Mouse (Mus musculus) ovary, postnatal 14 days (tissue): ENCODE measurements at regions not wholly inside any gene's neighbourhood (a gene's known extent, or its start where the extent isn't known, plus 50 kb on each side); places are given as distances from the start of the nearest gene placed in this dataset.
"Not testable (repeated sequence)": the region's sequence is repeated elsewhere in the genome, so short reads cannot be mapped to it uniquely, and the experiment has no call there.

ENCODE experiments used
- DNase-seq: peaks from one replicate; pipeline ENCODE4 v3.0.0; 2022; ENCODE audit warnings: low spot score

DNA sequence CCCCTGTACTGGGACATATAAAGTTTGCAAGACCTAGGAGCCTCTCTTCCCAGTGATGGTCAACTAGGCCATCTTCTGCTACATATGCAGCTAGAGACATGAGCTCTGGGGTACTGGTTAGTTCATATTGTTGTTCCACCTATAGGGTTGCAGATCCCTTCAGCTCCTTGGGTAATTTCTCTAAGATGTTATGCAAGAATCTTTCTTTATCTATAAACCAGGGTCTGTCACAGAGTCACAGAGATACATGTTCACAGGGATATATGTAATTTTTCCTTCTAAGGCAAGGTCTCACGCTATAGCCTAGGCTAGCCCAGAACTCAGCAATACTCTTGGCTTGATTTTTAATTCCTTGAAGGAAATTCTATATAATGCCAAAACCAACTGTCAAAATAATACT, 56.9 kb downstream of the Zfp36l1 start:
- not testable (repeated sequence) for DNase-seq

DNA sequence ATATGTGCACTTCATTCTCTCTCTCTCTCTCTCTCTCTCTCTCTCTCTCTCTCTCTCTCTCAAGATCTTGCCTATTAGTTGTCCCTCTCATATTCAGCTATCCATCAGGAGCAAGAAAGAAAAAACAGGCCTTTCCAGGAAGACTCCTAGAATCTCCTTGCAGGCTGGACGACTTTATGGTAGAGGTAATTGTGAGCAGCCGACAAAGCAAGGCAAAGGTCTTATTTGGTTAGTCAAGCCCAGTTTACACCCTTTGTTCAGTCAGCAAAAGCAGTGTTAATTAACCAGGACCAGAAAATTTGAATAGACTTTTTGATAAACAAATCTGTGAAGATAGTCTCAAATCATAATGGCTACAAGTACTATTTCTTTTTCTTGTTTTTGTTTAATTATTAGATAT, 57.4 kb downstream of the Zfp36l1 start:
- no peak for DNase-seq

DNA sequence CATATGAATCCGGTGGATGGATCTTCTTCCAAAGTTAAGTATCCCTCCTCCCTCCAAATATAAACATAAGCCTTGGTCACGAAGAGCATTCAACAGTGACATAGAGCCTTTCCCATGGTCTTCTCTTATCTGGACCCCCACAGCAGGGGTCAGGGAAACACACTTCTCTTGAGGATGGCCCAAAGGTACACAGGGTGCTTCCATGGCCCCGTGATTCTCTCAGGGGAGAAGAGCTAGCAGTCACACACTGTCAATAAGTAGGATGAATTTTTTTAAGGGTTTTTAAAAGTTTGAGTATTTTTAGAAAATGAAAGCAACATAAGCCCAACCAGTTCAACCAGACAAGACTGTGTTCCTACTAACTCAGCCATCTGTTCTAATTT, 58.2 kb downstream of the Zfp36l1 start:
- no peak for DNase-seq

DNA sequence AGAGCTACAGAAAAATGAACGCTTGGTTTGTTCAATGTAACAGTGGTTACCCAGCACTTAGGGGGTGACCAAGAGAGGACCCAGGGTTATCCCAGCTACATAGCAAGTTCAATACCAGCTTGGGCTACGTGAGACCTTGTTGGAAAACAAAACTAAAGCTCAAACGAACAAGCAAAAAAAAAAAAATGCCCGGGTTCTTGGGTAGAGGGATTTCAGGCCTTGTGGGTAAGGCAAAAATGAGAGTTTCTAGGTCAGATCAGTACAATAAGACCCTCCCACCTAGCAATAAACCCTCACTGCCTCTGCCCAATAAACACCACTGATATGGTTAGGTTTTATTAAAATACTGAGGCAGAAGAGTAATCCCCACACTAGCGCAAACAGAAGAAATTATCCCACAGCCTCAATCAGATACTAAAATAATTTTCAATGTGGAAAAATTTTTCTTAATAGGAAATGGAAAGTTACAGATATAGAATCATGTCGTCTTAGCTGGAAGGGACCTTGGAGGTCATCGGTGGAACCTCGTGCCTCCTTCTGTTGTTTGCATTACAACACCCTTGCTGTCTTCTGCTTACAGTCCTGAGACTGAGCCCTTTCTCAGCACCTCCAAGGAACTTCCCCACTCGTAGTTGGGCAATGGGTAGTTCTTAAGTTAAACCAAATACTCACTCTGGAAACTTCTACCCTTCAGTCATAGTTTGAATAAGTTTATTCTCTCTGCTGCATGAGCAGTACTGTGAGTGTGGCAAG, 58.7 kb downstream of the Zfp36l1 start:
- no peak for DNase-seq

DNA sequence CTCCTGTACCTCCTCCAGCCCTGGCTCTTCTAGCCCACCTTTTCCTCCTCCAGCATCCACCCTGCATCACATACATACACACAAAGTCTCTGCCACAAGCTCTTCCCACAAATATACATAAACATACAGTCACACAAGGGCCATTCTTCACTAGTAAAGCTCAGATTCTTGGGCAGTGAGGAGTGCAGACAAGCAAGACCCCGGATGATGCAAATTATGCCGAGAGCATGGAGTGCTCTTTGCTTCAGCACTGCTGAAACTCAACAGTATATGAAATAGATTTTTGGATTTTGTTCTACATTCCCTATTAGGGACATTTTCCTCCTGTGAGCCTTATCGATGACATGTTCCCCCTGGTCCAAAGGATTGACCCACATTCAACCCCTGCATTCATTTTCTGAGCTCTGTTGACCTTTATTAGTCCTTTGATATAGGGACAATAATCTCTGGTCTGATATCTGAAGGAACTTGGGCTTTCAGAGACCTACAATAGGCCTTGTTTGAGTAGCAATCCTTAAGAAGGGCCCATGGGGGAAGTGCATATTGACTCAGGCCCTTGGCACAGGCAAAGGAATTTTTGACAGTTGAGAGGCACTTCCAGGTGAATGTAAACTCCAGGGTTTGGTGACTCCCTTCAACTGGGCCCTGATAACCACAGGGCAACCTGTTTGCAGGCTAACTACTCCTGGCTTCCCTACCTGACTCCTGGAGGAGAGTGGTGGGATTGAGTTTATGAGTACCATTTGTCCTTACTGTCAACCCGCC, 64.4 kb downstream of the Zfp36l1 start:
- DNase-seq, result no peak

DNA sequence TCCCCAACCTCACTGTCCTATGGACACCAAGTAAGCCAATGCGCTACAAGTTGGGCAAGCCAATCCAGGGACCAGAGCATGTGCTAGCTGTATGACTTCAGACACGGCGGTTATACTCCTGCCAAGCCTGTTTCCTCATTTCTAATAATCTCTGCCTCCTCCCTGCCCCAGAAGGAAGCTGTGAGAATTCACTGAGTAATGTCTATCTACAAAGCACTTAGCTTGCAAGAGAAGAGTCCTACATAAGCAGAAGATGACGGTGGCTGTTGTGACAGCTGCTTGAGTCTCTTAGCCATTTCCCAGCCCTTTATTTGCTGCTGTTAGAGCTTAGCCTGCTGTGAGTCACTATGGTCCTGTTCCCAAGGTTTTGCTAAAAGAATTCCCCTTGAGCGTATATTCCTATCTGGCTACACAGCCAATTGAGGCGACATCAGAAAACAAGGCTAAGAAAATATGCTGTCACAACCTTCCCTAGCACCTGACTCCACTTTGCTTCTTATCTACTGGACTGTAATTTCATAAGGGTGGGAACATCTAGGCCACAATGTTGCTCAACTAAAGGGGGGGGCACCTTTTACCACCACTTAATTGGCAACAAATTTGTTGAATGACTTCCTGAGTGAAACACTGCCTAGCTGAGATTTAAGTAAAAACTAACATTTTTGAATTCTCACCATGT, 66.0 kb downstream of the Zfp36l1 start:
- no peak for DNase-seq

DNA sequence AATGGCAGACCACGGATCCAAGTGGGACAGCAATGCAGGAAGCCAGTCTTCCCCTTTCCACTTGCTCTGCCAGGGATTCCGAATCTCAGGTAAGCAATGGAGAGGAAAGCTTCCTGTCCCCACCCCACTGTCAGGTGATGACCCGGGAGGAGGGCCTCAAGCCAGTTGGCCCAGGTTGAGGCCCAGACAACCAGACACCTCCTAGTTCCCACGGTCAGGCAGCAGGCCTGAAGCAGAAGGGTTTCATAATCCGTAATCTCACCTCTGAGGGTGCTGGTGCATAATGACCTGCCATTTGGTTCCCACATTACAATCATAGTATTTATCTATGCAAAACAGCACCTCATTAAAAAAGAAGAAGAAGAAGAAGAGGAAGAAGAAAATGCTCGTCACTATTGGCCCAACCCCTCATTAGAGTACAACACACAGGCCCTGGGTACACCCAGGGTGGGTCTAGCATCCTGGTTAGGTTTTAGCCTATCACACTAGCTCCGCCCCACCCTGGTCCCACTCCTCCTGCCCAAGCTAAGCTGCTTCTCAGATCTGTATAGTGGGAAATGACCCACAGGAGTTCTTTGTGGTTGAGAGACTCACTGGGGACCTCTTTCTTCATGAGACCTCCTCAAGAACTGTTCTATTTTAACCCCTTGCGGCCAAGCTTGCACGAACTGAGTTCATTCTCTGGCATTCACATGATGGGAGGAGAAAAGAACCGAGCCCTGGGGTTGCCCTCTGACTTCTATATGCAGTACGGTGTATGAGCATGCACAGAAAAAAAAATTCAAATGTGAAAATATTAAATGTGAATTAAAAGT, 71.1 kb downstream of the Zfp36l1 start:
- no peak for DNase-seq

DNA sequence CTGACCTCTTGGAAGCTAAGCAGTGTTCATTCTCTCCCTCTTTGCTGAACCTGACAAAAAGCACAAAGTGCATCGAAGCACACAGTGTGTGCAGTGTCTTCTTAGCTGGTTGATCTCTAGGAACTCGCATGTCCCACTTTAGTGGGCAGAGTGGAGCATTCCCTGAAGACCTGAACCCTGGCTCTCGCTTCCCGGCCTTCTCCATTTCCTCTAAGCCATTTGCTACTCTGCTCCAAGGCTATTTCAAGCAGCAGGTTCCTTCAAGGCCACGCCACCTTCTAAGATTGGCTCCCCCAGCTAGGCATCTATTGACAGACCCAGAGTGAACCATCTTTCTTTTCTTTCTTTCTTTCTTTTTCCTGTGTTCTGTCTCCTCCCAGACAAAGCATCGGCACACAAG, 71.8 kb downstream of the Zfp36l1 start:
- no peak for DNase-seq

DNA sequence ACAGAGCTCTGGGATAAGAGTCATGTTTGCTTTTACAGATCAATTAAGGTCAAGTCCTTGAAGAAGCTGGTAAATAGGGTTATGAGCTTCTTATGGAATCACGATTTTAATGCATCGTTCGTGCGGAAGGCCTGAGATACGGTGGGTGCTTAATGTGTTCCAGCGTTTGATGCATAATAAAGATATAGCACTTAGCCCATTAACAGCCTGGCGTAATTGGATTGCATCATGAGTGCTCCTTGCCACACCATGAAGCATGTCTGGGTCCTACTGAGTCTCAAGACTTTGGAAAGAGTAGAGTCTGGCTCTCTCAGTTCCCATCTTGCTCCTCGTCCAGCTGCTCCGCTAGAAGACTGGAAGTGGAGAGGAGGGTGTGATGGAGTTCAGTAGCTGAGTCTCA, 72.6 kb downstream of the Zfp36l1 start:
- no peak for DNase-seq

DNA sequence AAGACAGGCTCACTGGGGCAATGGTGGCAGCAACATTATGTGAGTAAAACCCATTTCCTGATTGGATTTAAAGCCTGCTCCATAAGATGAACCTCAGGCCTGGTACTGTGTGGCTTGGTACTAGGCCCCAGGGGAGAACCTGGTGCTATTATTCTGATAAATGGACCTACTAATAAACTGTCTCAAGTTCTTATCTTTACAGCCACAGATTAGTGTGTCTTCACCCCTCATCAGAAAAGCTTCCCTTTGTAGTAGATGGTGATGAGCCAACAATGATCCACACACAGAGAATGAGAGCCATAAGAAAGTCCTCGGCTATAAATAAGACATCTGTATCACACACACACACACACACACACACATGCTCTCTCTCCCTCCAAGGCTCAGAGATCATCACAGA, 73.7 kb downstream of the Zfp36l1 start:
- DNase-seq, result no peak

DNA sequence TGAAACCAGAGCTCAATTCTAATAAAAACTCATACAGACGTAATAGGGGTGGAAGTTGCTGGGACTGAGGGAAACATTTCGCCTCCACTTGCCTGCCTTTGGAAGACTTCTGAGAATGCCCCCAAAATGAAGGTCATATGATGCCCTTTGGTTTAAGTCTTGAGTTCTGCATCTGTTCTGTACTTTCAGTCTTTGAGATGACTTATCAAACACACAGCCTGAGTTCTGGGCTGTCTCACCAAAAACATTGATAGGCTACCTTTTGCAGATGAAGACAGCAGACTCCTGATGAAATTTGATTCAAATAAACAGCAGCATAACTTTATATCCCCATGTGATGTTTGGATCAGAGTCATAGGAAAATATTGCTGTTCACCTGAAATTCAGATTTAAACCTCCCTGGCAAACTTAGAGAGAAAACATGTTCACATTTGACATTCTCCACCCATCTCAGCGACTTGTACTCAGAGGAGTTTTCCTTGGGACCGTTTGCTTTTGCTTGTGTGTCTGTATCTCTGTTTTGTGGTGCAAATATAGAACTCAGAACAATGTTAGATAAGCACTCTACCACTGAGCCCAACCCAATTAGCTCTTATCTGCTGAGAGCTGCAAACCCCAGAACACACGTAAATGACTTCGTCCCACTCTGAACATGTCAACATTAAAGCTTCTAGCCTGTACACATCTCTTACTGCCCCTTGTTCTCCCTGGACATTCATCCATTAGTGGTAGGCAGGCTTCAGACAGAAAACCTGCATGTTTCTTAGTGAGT, 77.1 kb downstream of the Zfp36l1 start:
- no peak for DNase-seq

DNA sequence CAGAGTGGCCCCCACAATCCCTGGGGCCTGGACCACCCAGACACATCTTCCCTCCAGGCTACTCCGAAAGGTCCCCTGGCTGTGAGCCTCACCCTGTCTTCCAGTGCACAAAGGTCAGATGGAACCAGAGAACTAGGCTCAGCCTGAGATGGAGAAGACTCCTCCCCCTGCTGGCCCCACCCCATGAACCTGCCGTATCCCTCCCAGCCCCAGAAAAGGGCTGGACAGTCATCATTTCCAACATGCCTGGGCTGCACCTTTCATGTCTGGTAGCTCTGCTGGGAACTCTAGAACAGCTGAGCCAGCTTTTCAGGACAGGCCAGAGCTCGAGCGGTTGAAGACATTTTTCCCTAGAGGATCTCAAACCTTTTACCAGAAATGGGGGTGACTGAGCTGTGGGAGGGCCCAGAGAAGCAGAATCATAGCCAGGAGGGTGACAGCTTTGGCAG, 77.8 kb downstream of the Zfp36l1 start:
- no peak for DNase-seq

DNA sequence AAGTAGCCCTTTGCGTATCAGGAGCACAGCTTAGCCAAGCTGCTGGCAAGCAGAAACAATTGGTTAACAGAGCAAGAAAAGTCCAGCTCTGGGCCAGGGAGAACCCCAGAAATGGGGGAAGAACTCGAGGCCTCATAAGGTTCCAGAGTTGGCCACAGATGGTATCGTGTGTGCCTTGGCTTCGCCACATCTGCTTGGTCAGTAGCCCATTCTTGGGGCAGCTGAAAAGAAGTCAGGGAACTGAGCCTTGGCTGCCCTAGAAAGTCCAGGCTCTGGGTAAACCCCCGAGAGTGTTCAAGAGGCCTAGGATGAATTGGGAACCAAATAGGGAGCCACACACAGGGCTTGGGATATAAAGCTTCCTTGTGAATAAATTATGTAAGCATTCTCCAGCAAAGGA, 78.7 kb downstream of the Zfp36l1 start:
- DNase-seq, result no peak

DNA sequence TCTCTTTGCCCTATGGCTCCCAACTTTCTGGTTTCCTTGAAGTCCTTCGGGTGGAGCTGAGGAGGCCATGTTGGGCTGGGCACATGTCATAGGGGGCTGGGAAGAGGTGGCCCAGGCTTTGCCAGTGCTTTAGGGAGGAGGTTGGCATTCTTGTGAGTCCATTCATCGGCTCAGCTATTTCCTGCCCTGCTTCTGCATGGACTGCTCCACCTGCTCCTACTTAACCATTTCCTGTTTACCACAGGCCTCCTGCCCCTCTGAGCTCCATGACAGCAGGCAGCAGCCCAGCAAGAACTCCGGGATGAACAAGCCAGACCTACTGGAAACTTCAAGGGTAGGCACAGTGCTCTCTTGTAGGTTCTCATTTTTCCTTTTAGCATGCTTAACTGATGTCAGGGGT, 80.3 kb downstream of the Zfp36l1 start:
- DNase-seq, result no peak

DNA sequence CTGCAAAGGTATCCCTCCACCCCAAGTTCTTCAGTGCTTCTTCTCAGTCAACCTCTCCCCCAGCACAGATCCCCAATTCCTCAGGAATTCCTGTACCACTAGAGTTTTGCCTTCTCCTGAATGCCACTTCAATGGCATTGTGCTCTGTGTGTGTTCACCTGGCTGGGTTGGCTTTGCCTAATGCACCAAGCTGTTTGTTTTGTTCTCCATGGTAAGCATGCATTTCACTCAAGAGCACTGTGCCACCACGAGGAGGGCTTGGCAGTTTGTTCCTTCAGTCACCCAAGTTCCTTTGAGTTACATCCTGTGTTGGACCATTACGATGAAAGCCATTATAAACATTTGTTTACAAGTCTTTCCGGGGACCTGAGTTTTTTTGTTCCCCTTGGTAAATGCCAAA, 84.5 kb downstream of the Zfp36l1 start:
- DNase-seq, result no peak

DNA sequence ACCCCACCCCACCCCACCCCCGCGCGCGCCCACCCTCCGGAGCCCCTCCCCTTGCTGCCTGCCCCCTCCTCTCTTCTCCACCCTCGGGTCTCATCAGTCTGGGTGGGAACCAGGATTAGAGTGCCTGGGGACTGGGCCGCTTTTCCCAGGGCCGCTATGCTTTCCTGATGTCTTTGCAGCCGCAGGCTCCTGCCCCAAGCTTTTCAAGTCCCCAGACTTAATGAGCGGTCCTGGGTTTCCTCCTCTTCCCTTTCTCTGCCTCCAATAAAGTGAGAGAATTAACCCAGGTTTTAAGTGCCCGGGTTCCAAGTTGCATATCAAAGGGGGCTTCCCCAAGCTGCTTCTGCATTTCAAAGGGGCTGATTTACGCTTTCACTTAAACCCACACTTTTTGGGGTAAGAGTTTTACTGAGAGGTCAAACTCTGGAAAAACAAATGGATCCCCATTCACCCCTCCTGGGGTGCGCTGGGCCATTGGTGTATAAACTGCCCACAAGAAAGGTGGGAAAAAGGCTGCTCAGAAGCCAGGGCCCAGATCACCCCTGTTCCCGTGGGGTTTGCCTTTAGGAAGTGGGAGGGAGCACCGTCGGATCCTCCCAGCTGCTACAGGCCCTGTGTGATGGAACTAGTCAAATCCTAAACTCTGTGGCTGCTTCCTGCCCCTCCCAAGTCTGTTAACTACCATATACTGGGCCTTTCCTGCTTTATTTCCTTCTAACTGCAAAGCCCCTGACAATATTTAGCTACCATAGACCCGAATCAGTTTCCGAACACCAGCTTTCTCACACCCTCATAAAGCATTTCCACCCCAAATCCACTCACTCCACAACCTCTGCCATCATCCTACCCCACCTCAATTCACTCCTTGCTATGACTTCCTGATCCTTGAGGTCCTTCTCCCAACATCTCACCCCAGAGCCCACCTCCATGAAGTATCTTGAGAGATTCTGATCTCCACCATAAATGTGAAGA, 89.4 kb downstream of the Zfp36l1 start:
- no peak for DNase-seq

DNA sequence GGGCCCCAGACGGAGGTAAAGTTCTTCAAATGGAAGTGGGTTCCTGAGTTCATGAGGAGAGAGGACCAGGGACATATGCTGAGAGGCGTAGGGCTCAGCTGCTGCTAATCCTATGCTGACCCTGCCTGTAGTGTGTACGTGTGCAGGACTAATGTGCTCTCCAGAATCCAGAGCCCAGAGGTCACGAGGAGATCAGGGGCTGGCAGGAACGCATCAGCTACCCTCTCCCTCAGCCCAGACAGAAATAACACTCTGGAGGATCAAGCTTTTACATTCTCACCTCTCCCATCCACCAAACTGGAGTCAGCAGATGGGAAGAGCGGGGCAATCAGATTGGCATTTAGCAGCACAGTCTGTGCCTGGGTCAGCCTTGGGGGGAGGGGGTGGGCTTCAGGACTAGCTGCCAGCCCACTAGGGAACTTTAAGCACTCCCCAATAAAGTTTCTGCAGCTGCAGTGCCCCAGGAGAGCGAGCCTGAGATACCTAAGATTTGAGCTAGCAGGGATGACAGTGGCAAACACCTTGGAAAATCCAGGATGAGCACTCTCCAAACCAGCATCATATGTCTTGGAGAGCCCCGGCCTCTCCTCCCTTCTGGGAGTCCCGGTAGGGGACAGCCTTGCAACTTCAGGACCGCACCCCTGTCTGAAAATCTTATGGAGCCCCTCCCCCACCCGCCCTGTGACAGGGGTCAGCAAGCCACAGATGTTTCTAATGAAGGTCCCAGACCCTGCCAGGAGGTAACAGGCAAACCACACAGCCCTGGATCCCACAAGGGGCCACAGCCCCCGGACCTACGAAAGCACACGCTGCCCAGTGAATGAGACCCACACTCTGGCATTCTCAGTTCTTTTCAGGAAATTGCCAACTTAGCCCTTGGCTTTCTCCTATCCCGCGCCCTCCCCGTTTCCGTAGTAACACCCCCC, 90.4 kb downstream of the Zfp36l1 start:
- no peak for DNase-seq

DNA sequence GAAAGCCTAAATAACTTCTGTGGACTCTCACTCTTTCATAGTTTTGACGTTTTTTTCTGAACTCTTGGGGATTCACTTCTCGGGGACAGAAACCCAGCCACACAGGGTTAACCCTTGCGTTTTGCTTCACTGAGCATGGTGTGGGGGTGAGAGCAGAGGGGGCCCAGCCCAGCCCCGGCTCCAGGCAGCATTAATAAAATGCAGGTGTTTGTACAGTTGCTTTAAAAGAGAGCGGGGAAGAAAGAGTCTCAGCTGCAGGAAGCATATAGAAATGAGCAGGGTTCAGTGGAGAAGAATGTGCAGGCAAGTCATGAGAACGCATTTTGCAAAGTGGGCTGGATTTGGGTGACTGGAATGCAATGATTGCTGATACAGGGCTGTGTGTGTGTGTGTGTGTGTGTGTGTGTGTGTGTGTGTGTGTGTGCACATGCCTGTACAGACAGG, 91.8 kb downstream of the Zfp36l1 start:
- no peak for DNase-seq

DNA sequence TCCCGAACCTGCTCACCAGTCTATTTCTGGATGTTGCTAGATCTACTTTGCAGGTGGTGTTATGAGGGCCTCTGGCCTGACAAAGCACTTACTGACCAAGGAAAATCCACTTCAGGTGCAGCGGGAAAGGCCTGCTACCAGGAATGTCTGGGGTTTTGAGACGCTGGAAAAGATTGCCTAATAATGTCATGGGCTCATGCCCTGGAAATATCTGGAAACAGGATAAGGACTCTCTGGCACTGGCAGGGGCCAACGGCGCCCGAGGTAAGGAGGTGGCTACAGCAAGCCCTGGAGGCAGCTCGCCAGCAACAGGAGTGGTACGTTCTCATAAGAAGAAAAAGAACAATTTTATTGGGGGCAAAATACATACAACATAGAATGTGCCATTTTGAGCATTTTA, 94.7 kb downstream of the Zfp36l1 start:
- no peak for DNase-seq
